Mouse (Mus musculus): ENCODE data around the gene Imp3.

Imp3 gene

GRCm38 (mm10) chr9:56975199-56975598 lies 37.9 kb downstream of the Imp3 start:
- no peak for DNase-seq

- no peak for DNase-seq
These were observed 42.9 kb downstream of the Imp3 start for GRCm38 (mm10) chr9:56980186-56980585.

DNA sequence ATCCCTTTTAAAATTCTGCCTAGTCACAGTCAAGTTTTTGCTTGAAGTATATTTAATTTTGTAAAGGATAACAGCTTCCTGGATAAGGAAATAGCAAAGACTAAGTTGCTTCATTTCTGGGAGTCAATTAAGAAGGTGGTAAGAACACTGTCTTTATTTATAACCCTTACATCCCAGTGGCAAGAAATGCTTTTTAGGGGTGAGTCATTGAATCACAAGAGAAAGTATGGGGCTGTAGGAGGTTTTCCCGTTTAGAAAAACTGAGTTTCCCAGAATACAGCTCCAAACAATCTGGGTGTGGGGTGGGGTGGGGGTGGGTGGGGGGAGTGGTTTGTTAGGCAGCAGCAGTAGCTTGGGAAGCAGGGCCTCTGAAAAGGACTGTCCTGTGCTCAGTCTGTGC lies 44.2 kb downstream of the Imp3 start:
- DNase-seq = no peak

Data from embryo, embryonic 11 days (tissue).